Mouse (Mus musculus) forebrain, embryonic 10.5 days (tissue): ENCODE measurements at regions not wholly inside any gene's neighbourhood (a gene's known extent, or its start where the extent isn't known, plus 50 kb on each side); places are given as distances from the start of the nearest gene placed in this dataset.

Experiments used
- DNase-seq: peaks from one replicate; pipeline ENCODE4 v3.0.0-alpha.2; 2017; ENCODE audit warnings: low spot score; ENCODE audit errors: extremely low spot score
- H3K27ac ChIP-seq: fragments of 300-500 bp; sonication (generic); 2 replicates; pipeline ENCODE4 v1.5.1; 2016; ENCODE audit warnings: mild to moderate bottlenecking
- H3K27me3 ChIP-seq: fragments of 300-500 bp; sonication (generic); 2 replicates; pipeline ENCODE4 v1.6.1; 2016; ENCODE audit warnings: mild to moderate bottlenecking; ENCODE audit not compliant: poor library complexity, severe bottlenecking
- H3K36me3 ChIP-seq: fragments of 300-500 bp; sonication (generic); replicated peaks from 2 replicates; pipeline ENCODE4 v1.6.1; 2016; ENCODE audit warnings: mild to moderate bottlenecking, moderate library complexity
- H3K4me1 ChIP-seq: fragments of 300-500 bp; sonication (generic); 2 replicates; pipeline ENCODE4 v1.6.1; 2016
- H3K4me3 ChIP-seq: fragments of 300-500 bp; sonication (generic); 2 replicates; pipeline ENCODE4 v1.5.1; 2016; ENCODE audit warnings: mild to moderate bottlenecking, moderate library complexity
- H3K9me3 ChIP-seq: fragments of 300-500 bp; sonication (generic); 2 replicates; pipeline ENCODE4 v1.6.1; 2016; ENCODE audit warnings: mild to moderate bottlenecking, moderate library complexity
- WGBS: fragments of 180-500 bp; shearing (Covaris S2); methylation state at CpG from one replicate; pipeline ENCODE4 v1.1.7; 2016; 5-methylcytosine and 5-hydroxymethylcytosine counted together

DNA sequence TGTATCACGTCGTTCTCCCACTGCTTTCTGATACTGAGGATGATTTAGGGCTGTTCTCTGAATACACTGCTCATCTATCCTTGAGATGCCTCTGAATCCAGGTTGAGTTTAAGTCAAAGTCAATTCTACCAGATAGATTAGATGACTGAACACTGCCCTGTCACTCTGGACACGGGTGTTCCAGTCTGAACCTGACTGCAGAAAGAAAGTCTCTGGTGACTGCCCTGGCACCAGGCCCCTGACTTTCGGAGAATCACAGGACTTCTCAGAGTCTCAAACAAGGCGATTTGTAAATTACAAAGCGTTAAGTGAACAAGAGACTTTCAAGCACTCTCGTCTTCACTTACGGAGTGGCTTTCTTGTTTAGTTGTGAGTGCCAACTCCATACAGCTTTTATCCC lies 324.6 kb downstream of the Kcnrg start:
- DNase-seq, result no peak
- H3K27ac ChIP-seq, result no peak overlapping the region
- H3K9me3 ChIP-seq, result no peaks in the 10 kb centered on the region; the same call in 1 of the 2 replicates
- no peaks in the 10 kb centered on the region for H3K27me3 ChIP-seq
- H3K4me3 ChIP-seq, result no peak overlapping the region
- no peaks in the 10 kb centered on the region for H3K36me3 ChIP-seq
- no peaks in the 10 kb centered on the region for H3K4me1 ChIP-seq
- WGBS, result 90% methylated on average over 8 of the region's 8 CpGs

DNA sequence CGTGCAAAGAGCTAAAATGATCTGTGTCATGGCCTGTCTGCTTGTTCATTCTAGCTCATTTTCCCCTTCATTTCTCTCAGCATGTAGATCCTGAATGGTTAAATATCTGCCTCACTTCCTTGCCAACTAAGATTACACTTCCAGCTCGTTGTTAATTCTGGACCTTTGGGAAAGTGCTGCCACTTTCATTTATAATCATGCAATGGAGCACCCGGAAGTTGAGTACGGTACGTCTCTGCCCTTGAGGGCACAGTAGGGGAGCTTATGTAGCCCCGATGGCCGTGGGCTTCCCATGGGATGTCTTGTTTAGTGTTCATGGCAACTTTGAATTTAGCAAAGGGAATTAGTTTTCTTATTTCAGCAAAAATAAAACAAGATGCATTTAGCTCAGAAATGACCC lies 334.4 kb downstream of the Kcnrg start:
- no peaks in the 10 kb centered on the region for H3K36me3 ChIP-seq
- DNase-seq, result no peak
- H3K4me3 ChIP-seq, result no peak overlapping the region
- peaks cover 9% of the 10 kb centered on the region for H3K4me1 ChIP-seq
- no peaks in the 10 kb centered on the region for H3K27me3 ChIP-seq
- H3K27ac ChIP-seq, result no peak overlapping the region
- 89% methylated on average over 7 of the region's 7 CpGs for WGBS
- no peaks in the 10 kb centered on the region; the same call in 1 of the 2 replicates for H3K9me3 ChIP-seq

DNA sequence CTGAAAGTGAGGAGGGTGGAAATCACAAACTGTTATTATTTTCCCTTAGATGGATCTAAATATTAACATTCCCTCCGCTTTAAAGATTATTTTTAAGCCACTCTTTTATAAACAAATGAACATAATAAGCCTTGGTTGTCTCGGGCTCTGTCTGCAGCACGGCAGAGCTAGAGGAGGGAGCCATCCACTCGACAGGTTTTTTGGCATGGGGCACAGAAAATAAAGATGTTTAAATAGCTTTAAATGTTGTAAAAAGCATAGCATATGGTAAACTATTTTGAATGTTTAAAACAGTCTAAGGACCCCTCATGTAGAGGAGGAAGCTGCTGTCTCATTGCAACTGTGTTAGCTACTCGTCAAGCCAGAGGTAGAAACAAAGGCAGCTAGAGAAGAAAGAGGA lies 338.4 kb downstream of the Kcnrg start:
- 52% methylated on average over 5 of the region's 5 CpGs for WGBS
- DNase-seq, result no peak
- no peak overlapping the region for H3K27ac ChIP-seq
- no peak overlapping the region for H3K4me3 ChIP-seq
- no peaks in the 10 kb centered on the region for H3K36me3 ChIP-seq
- H3K4me1 ChIP-seq, result peaks cover 35% of the 10 kb centered on the region
- H3K9me3 ChIP-seq, result no peaks in the 10 kb centered on the region
- no peaks in the 10 kb centered on the region for H3K27me3 ChIP-seq

DNA sequence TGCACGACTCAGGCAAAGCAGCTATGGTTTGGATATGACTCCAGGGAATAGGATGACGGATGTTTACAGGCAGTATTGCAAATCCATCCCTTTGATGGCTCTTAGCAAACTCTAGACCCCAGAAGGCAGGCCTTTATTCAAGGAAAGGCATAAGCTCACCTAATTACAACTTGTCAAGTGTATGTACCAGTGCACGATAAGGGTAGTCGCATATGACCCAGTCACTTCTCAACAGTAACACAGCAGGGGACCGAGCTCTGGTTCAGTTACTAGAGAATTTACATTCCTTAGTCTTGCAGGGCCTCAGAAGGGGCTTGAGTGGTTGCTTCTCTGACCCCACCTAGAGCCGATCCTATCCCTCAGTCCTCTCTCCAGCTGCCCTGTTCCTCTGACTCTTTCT lies 342.2 kb downstream of the Kcnrg start:
- Histone ChIP-seq H3K9me3 (no peaks in the 10 kb centered on the region), H3K27ac (no peak overlapping the region; the same call in 1 of the 2 replicates), H3K36me3 (no peaks in the 10 kb centered on the region), H3K27me3 (no peaks in the 10 kb centered on the region), H3K4me1 (peaks cover 35% of the 10 kb centered on the region), H3K4me3 (no peak overlapping the region)
- 77% methylated on average over 6 of the region's 6 CpGs for WGBS
- peak; percentile 14 for DNase-seq

DNA sequence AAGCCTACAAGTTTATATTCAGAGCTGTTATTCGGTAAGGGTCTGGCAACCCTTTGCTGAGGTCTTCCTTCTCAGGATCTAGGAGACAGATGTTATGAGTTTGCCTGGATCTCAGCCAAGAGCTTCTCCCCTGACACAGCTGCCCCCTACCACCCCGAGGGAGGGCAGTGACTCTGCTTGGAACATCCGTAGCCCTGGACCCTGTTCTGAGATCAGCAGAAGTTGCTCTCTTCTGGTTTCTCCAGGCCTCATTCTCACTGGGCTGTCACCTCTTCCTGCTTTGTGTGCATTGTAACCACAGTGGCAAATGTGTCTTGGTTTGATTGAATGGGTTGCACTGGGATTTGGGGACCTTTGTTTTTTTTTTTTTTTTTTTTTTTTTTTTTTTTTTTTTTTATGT lies 342.4 kb upstream of the Rnaseh2b start:
- DNase-seq, result peak; percentile 11

DNA sequence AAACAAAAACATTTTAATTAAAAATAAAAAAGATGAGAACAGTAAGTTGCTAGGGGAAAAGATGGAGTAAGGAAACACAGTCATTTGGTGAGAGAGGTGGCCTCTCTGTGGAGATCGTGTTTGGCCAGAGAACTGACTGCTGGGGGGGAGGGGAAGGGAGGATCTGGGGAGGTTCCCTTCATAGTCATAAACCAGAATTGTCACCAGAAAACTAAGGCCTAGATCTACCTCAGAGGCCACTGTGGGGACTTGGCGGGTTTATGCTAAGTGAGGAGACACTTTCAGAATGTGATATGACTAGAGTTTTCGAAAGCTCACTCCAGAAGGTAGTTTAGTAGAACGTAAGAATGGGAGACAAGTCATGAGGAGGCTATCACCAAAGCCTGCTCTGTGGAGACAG lies 339.4 kb upstream of the Rnaseh2b start:
- Histone ChIP-seq H3K27me3 (no peaks in the 10 kb centered on the region), H3K4me1 (peaks cover 21% of the 10 kb centered on the region), H3K27ac (no peak overlapping the region), H3K36me3 (no peaks in the 10 kb centered on the region), H3K9me3 (no peaks in the 10 kb centered on the region), H3K4me3 (no peak overlapping the region)
- WGBS, result 94% methylated on average over 4 of the region's 4 CpGs
- DNase-seq, result no peak

More for the DNA sequence above, 342.4 kb upstream of the Rnaseh2b start:
- Histone ChIP-seq H3K4me3 (no peak overlapping the region), H3K4me1 (peaks cover 35% of the 10 kb centered on the region), H3K27me3 (no peaks in the 10 kb centered on the region), H3K36me3 (no peaks in the 10 kb centered on the region), H3K9me3 (no peaks in the 10 kb centered on the region), H3K27ac (no peak overlapping the region)
- 61% methylated on average over 3 of the region's 3 CpGs for WGBS

DNA sequence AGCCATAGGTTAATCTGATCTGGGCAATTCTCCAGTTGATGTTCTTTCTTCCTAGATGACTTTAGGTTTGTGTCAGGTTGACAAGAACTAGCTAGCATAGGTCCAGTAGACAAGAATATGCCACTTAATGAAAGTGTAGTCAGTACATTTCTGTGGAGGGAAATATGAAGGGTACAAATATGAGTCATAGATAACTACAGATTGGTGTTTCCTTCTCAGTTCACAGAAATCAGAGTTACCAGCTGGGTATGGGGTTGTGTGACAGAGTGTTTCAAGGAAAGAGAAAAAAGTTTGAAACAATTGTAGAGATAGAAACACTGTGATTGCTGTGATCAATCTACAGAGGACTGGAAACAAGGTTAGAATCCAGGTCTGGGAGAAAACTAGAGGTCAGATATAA lies 337.0 kb upstream of the Rnaseh2b start:
- no peaks in the 10 kb centered on the region for H3K9me3 ChIP-seq
- no peaks in the 10 kb centered on the region for H3K36me3 ChIP-seq
- no peak for DNase-seq
- no peak overlapping the region for H3K4me3 ChIP-seq
- no peaks in the 10 kb centered on the region for H3K27me3 ChIP-seq
- no peaks in the 10 kb centered on the region for H3K4me1 ChIP-seq
- H3K27ac ChIP-seq, result no peak overlapping the region

DNA sequence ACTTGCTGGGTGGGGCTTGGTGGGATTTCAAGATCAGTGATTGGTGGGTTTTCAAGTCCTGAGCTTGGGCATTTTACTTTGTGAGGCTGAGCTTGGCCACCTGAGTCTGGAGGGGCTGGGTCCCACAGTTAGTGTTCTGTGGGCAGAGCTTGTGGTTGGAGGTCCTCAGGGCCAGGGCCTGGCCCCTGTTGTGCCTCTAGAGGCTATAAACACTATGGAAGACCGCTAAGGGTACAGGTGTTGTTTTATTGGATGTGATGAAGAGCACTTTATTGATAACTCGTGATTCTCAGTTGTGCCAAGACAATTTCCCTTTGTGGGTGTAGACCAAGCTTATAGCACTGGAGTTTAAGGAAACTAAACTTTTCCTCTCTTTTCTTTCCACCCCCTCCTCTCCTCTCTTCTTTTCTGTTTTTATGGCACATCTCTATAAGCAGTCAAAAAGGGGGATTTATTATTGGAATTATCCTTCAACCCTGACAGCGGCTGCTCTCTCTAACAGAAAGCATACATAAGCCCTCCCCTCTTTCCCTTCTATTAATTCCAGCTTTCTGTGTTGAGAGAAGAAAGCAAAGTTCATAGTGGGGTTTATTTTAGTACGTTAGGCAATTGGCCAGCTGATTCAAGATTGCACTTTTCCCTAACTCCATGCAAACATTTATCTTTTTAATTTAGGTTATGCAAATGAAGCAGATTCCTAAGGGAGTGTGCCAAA lies 332.0 kb upstream of the Rnaseh2b start:
- 77% methylated on average over 4 of the region's 4 CpGs for WGBS
- Histone ChIP-seq H3K4me3 (no peak overlapping the region), H3K27me3 (no peaks in the 10 kb centered on the region), H3K9me3 (no peaks in the 10 kb centered on the region), H3K27ac (no peak overlapping the region), H3K36me3 (no peaks in the 10 kb centered on the region), H3K4me1 (no peaks in the 10 kb centered on the region)
- no peak for DNase-seq

DNA sequence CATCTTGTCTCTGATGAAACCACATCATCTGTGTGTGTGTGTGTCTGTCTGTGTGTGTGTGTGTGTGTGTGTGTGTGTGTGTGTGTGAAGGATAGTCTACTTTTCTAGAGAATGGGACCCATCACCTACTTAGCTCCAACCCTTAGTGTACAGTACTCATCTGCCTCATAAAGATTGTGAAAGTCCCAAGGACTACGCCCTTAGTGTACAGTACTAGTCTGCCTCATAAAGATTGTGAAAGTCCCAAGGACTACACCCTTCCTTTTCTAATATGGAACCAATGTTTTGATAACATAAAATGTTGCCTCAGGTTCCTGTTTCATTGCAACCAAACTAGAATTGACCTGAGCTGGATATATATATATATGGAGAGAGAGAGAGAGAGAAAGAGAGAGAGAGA lies 323.9 kb upstream of the Rnaseh2b start:
- 97% methylated on average over 1 of the region's 1 CpGs for WGBS
- no peak overlapping the region for H3K4me3 ChIP-seq
- H3K9me3 ChIP-seq, result no peaks in the 10 kb centered on the region
- no peaks in the 10 kb centered on the region for H3K36me3 ChIP-seq
- no peaks in the 10 kb centered on the region for H3K27me3 ChIP-seq
- DNase-seq, result no peak
- no peak overlapping the region for H3K27ac ChIP-seq
- no peaks in the 10 kb centered on the region for H3K4me1 ChIP-seq

DNA sequence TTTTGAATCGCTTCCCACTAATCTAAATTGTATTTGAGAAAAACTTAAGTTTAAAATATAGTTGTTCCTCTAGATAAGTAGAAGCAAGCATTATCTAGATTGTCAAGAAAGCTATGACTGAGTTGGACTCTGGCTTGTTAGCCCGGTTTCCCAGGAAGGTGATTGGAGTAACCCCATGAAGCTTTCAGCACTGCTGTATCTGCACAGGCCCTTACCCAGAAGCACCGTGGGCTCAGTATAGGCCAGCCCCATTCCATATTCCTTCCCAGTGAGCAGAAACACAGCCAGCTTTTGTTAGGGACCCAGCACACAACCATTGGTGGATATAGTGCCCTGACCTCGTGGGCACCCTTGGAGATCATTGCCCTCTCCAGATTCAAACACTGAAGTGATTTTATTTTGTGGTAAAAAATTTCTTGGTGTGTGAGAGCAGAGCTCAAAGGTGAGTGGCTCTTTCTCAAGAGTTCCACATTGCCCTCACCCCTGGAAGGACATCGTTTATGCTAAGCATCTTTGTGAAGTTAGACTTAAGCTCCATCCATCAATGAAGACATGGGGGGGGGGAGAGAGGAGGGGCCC lies 323.3 kb upstream of the Rnaseh2b start:
- H3K4me3 ChIP-seq, result no peak overlapping the region
- no peaks in the 10 kb centered on the region for H3K27me3 ChIP-seq
- no peak overlapping the region for H3K27ac ChIP-seq
- H3K9me3 ChIP-seq, result no peaks in the 10 kb centered on the region
- no peaks in the 10 kb centered on the region for H3K4me1 ChIP-seq
- H3K36me3 ChIP-seq, result no peaks in the 10 kb centered on the region
- 87% methylated on average over 5 of the region's 5 CpGs for WGBS
- DNase-seq, result no peak

DNA sequence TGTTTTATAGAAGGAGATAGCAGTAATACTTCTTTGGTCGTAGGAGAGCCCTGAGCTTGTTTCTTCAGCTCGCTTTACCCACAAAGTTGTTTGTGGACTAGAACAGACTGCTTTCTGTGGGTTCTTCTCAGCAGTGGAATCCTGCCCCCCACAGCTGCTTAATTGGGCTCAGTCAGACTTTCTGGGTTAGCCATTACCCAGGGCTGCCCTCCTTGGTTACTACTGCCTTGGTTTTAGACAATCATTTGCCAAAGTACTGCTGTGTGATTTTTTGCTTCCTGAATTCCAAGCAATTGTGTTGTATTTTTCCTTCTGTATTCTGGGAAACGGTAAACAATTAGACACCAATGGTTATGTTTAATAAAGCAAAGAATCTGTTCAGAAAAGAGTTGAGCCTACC lies 321.8 kb upstream of the Rnaseh2b start:
- no peaks in the 10 kb centered on the region for H3K9me3 ChIP-seq
- no peaks in the 10 kb centered on the region for H3K36me3 ChIP-seq
- peaks cover 6% of the 10 kb centered on the region for H3K4me1 ChIP-seq
- WGBS, result 88% methylated on average over 3 of the region's 3 CpGs
- no peak overlapping the region for H3K27ac ChIP-seq
- no peaks in the 10 kb centered on the region for H3K27me3 ChIP-seq
- no peak overlapping the region for H3K4me3 ChIP-seq
- DNase-seq, result no peak

DNA sequence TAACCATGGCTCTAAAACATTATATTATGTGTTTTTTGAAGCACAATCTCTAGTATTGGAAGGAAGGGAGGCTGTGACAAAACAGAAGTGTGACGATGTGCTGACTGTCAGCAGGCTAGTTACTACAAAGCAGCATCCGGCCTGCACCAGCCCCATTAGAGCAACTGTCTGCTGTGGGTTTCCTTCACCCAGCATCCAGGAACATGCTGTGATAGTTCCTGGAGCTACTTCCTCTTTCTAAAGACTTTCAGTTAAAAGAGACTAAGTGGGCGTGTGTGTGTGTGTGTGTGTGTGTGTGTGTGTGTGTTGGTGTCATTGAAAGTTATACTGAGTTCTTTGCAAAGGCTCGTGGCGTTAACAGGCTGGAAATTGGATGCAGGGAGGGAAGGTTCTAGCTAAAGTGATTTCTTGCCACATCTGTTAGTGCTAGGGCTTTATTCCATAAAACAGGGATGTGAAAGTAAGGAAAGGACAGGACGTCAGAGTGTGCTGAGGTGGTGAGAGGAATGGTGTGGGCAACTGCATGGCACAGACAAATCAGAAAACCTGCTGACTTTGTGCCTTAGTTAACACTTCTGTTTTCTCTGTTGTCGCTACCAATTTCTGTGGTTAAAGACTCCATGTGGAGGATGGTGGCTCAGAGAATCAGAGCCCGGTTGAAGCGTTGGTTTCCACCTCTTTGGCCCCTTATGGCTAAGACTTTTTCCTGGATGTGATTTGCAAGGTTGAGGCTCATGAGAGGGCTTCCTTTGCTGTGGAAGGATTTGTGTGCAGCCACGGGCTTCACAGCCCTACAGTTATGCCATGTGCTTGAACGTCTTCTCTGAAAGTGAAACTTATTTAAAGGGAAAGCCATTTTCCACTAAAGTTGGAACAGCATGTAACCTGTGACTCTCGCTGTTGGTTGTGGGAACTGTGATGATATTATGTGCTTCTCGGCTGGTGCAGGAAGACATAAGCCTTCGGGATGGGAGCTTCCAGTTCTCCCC lies 321.0 kb upstream of the Rnaseh2b start:
- WGBS, result 85% methylated on average over 14 of the region's 14 CpGs
- Histone ChIP-seq H3K4me3 (no peak overlapping the region), H3K36me3 (no peaks in the 10 kb centered on the region), H3K9me3 (no peaks in the 10 kb centered on the region), H3K27ac (no peak overlapping the region), H3K27me3 (no peaks in the 10 kb centered on the region), H3K4me1 (peaks cover 6% of the 10 kb centered on the region)
- no peak for DNase-seq

DNA sequence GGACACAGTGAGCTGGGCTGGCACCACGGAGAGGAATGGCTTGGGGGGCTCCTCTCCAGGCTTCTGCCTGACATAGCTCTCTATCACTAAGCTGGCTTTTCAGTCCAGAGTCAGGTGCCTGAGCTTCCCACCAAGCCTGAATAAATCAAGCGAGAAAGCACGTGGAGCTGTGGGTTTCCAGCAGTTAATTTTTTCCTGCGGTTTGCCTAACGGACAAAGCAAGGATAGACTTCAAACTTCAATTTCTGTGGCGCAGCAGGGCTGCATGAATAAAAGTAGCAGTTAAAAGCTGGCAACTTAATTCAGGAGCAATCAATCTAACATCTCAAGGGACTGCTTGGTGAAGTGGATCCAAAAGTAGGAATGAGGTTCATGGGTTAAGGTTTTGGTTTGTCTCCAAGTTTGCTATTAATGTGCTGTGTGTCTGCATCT lies 317.1 kb upstream of the Rnaseh2b start:
- H3K27me3 ChIP-seq, result no peaks in the 10 kb centered on the region
- WGBS, result 54% methylated on average over 6 of the region's 6 CpGs

More for the DNA sequence above, 317.1 kb upstream of the Rnaseh2b start:
- H3K36me3 ChIP-seq, result no peaks in the 10 kb centered on the region
- no peak overlapping the region for H3K4me3 ChIP-seq
- no peak for DNase-seq
- no peaks in the 10 kb centered on the region for H3K9me3 ChIP-seq
- no peak overlapping the region for H3K27ac ChIP-seq
- peaks cover 6% of the 10 kb centered on the region for H3K4me1 ChIP-seq
